In genomic region chr11:65820877-65821276, GRCm38 (mm10) we compare ENCODE assay signal across 7 mouse cellular contexts. TPM values are rescaled to one million over a fixed set of nuclear protein-coding genes. Genes with fewer than 3 reads are reported as not detected.
DNase-seq lines count a peak whose midpoint lies in the region; ATAC-seq and TF ChIP-seq lines count a peak whose summit lies in the region.

No protein-coding gene starts in this region.

- DNase-seq in Patski (ENCODE audit: low read depth, low spot score): peak; percentile 22
- peak; percentile 36 for DNase-seq in cerebellum, adult 9-10 months
- DNase-seq in frontal cortex, postnatal 14 days (ENCODE audit: low spot score in 2 of 2): peak; percentile 32 to 66
- peak; percentile 30 to 64 for DNase-seq in kidney, adult 8-10 months
- DNase-seq in naive thymus-derived CD4-positive, alpha-beta T cell, adult 2 months (ENCODE audit: low read depth): peak; percentile 50
- peak; percentile 67 for DNase-seq in splenic B cell, adult 2 months (ENCODE audit: low read depth, low spot score)

- POLR2A ChIA-PET in Patski (lab: Charles Lee): no interaction called here

- no peaks in the 10 kb centered on the region for H3K27me3 ChIP-seq in Patski
- H3K27me3 ChIP-seq in limb, embryonic 12.5 days: no peaks in the 10 kb centered on the region
- H3K27me3 ChIP-seq in splenic B cell, adult 2 months (ENCODE audit: control insufficient read depth, insufficient read depth, low read length, poor library complexity, severe bottlenecking): no peaks in the 10 kb centered on the region

- H3K9ac ChIP-seq in limb, embryonic 12.5 days (replicated peaks): no peak overlapping the region

- TF ChIP-seq CTCF in Patski (IDR thresholded peaks at IDR 0.05): peak; percentile 82

- peaks cover 38% of the 10 kb centered on the region for H3K36me3 ChIP-seq in limb, embryonic 12.5 days
- peaks cover 22% of the 10 kb centered on the region for H3K36me3 ChIP-seq in splenic B cell, adult 2 months (ENCODE audit: control insufficient read depth, insufficient read depth, low read length, poor library complexity, severe bottlenecking)

- H3K27ac ChIP-seq in limb, embryonic 12.5 days: no peak overlapping the region

- H3K4me1 ChIP-seq in limb, embryonic 12.5 days (replicated peaks): peaks cover 5% of the 10 kb centered on the region; the same call in 1 of the 2 replicates

- no peak overlapping the region for H3K4me2 ChIP-seq in limb, embryonic 12.5 days

- peak; percentile 89 for ATAC-seq in Patski
- 0 out of 2 replicates have a peak, but pooled peaks have one; percentile 52 for ATAC-seq in limb, embryonic 12.5 days (ENCODE audit: insufficient number of reproducible peaks, insufficient read depth, low FRiP score, low TSS enrichment, low read depth)

- H3K9me3 ChIP-seq in limb, embryonic 12.5 days: no peaks in the 10 kb centered on the region

- CTCF ChIA-PET in Patski (lab: Charles Lee): interaction anchor here (0.7 to 2.6 kb wide), 16 partner anchors 9 to 552 kb away, joined by 3 to 13 read pairs (median 4); partner anchors contain the start of gene Zkscan6

- in situ Hi-C loops in Patski (cut with MboI; ENCODE audit: low pct_unique_long_range_greater_than_20kb): no loop called here

- no peak overlapping the region for H3K4me3 ChIP-seq in limb, embryonic 12.5 days (replicated peaks)

- 11% methylated on average over 7 of the region's 7 CpGs for WGBS in limb, embryonic 12.5 days

RNA-seq across cellular contexts. Expression of gene Zkscan6, which starts 13.9 kb away (rescaled TPM):
- 10.4 TPM for polyA plus RNA-seq in Patski (2021)
- polyA plus RNA-seq in limb, embryonic 12.5 days (2016; fragmentation: Nextera tagmentation; extraction: Ambion mirVana): 13.8 and 14.4 TPM in 2 replicates

RNA-seq across cellular contexts. Expression of gene Map2k4, which starts 32.8 kb away (rescaled TPM):
- 51.1 TPM for polyA plus RNA-seq in Patski (2021)
- polyA plus RNA-seq in limb, embryonic 12.5 days (2016; fragmentation: Nextera tagmentation; extraction: Ambion mirVana): 68.8 and 75.3 TPM in 2 replicates
